Mouse (Mus musculus) left cerebral cortex, adult 9 months (tissue): Measurements from ENCODE around the gene Mapk8ip3.

ENCODE experiments used
- DNase-seq, 2 experiments: peaks; one replicate each; pipeline ENCODE4 v3.0.0; 2022; ENCODE audit warnings: low spot score in 2 of 2

Mapk8ip3 gene

DNA sequence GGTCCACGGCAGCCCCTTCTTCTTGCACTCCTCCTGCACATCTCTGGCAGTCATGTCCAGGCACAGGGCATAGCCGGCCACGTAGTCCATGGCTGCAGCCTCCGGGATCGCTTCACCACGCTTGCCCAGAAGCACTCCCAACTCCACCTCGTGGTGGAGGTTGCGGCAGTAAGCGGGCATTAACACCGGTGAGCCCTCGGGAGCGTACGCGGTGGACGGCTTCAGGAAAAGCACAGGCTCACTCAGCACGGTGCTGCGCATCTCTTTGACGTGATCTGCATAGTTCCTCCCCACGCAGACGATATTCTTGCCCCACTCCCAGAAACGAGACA is 87.1 kb downstream of the Mapk8ip3 start:
- no peak for DNase-seq

DNA sequence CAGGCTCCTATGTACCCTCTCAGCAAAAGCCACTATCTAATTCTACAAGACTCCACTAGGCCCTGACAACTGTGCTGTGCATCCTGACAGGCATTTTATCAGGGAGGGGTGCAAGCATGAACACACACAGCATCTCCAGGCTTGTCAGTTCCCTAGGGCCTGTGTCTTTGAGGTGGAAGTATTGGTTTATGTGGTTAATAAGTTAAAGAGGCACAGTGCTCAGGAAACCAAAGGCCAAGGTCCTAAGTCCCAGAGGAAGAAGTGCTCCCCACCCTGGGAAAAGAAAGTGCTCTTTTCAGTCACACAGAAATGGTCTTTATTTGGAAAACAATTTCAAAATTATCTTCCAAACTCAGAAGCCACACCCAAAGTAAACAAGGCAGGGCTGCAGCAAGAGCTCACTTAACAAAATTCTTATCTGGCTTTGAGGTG is 88.2 kb downstream of the Mapk8ip3 start:
- DNase-seq, result no peak

DNA sequence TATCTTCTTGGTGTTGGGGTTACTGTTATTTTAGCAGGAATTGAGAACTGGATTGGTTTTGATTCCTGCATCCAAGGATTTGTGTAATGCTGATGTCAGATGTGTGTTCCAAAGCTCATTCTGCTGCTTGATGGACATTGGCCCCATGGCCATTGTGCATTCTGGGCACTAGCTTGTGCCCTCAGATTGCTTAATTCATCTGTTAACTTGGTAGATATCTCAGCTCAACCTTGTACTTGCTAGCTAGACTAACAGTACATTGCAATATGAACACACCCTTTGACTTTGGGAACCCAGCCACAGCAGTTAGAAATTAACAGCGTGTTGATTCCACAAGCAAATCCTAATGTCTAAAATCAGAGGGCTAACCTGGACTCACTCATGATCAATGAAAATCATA is 89.4 kb downstream of the Mapk8ip3 start:
- no peak for DNase-seq

DNA sequence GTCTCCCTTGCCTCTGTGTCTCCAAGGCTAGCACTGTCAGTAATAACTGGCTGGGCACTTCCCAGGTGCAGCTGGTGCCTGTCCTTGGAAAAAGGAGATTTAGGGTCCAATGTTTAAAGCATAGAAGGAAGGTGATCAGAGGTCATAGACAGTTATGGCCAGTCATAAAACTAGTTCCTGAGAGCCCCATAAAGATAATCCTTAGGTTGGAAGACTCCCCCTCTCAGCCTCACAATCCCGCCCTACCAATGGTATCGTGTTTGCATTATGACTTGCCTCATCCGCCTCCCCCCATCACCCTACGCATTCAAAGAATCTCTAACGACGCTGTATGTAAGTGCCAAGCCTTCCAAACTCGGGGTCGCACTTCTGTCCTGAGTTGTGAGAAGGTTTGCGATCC is 92.3 kb downstream of the Mapk8ip3 start:
- no peak for DNase-seq

DNA sequence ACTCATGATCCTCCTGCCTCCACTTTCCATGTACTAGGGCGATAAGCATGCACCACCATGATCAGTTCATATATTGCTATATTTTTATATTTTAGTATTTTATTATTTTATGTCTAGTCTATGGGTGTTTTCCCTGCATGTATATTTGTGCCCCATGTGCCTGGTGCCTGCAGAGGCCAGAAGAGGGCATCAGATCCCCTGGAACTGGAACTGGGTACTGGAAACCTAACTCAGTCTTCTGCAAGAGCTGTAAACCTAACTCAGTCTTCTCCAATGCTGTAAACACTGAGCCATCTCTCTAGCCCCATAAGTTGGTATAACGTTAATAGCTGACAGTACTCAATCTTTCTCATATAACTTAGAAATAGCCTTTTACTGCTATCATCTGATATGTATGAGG is 94.1 kb downstream of the Mapk8ip3 start:
- DNase-seq, result no peak
